Mouse (Mus musculus): ENCODE data around the gene Rora.

GRCm38 (mm10) chr9:68934238-68934637 lies 280.7 kb downstream of the Rora start:
- TF ChIP-seq CTCF (conservative IDR thresholded peaks at IDR 0.05; ENCODE audit: low read length) (no peak), NANOG (IDR thresholded peaks at IDR 0.05; ENCODE audit: borderline replicate concordance, low read length) (no peak)

Data from E14TG2a.4 (cell line).